Mouse (Mus musculus) forebrain, embryonic 11.5 days (tissue): ENCODE measurements around the gene Ptpn20. TPM values are rescaled to one million over a fixed set of nuclear protein-coding genes. Genes with fewer than 3 reads are reported as not detected.
A peak's percentile ranks its signal among the peaks of the same experiment; 100 is the strongest.

Experiments
- ATAC-seq: fragments of 200-750 bp; cut with Nextera tagmentation; replicated peaks from 2 replicates; pipeline ENCODE4 v1.8.0; 2017; ENCODE audit warnings: moderate TSS enrichment; ENCODE audit not compliant: low FRiP score
- DNase-seq: peaks from one replicate; pipeline ENCODE4 v3.0.0-alpha.2; 2017; ENCODE audit warnings: low spot score
- H3K27ac ChIP-seq: fragments of 300-500 bp; sonication (generic); 2 replicates; pipeline ENCODE4 v1.5.1; 2014; ENCODE audit warnings: low read depth, low read length
- H3K27me3 ChIP-seq: fragments of 300-500 bp; sonication (generic); 2 replicates; pipeline ENCODE4 v1.6.1; 2014; ENCODE audit warnings: mild to moderate bottlenecking, low read length, mixed read lengths; ENCODE audit not compliant: control insufficient read depth, insufficient read depth
- H3K36me3 ChIP-seq: fragments of 300-500 bp; sonication (generic); 2 replicates; pipeline ENCODE4 v1.6.1; 2014; ENCODE audit warnings: mild to moderate bottlenecking, low read length, moderate library complexity, mixed read lengths; ENCODE audit not compliant: control insufficient read depth, insufficient read depth
- H3K4me1 ChIP-seq: fragments of 300-500 bp; sonication (generic); replicated peaks from 2 replicates; pipeline ENCODE4 v1.6.1; 2014; ENCODE audit warnings: low read length, mixed read lengths; ENCODE audit not compliant: control insufficient read depth, insufficient read depth
- H3K4me2 ChIP-seq: fragments of 300-500 bp; sonication (generic); 2 replicates; pipeline ENCODE4 v1.6.1; 2014; ENCODE audit warnings: low read depth, mild to moderate bottlenecking, low read length, moderate library complexity, mixed read lengths; ENCODE audit not compliant: severe bottlenecking
- H3K4me3 ChIP-seq: fragments of 300-500 bp; sonication (generic); 2 replicates; pipeline ENCODE4 v1.5.1; 2014; ENCODE audit warnings: low read depth, low read length
- H3K9ac ChIP-seq: fragments of 300-500 bp; sonication (generic); 2 replicates; pipeline ENCODE4 v1.6.1; 2014; ENCODE audit warnings: low read length
- H3K9me3 ChIP-seq: fragments of 300-500 bp; sonication (generic); 2 replicates; pipeline ENCODE4 v1.6.1; 2016; ENCODE audit warnings: low read length, mixed read lengths; ENCODE audit not compliant: control insufficient read depth
- WGBS: fragments of 180-500 bp; shearing (Covaris S2); extraction: QIAGEN DNeasy Blood & Tissue Kit; methylation state at CpG from one replicate; pipeline ENCODE4 v1.1.7; 2014; 5-methylcytosine and 5-hydroxymethylcytosine counted together
- polyA plus RNA-seq: library from polyadenylated mRNA; unstranded; fragments of >200 nt; fragmentation: Nextera tagmentation; extraction: Ambion mirVana; gene quantifications from 2 replicates; pipeline ENCODE4 v1.2.1, GENCODE M21; 2014

Ptpn20 gene
- polyA plus RNA-seq, 1 experiment from 2014 or later = 0.19 TPM

- ATAC-seq = no peak
- WGBS = 93% methylated on average over 9 of the region's 9 CpGs
Observed at GRCm38 (mm10) chr14:33598376-33599130, 9.5 kb downstream of the Ptpn20 start.

GRCm38 (mm10) chr14:33607431-33607830, 18.4 kb downstream of the Ptpn20 start:
- no peak overlapping the region for H3K27ac ChIP-seq
- H3K27me3 ChIP-seq = no peaks in the 10 kb centered on the region
- DNase-seq (no peak), ATAC-seq (no peak)
- H3K4me1 ChIP-seq = no peaks in the 10 kb centered on the region
- H3K4me3 ChIP-seq = no peak overlapping the region
- H3K9ac ChIP-seq = no peak overlapping the region
- no peaks in the 10 kb centered on the region for H3K9me3 ChIP-seq
- H3K36me3 ChIP-seq = no peaks in the 10 kb centered on the region
- WGBS = 89% methylated on average over 10 of the region's 10 CpGs
- H3K4me2 ChIP-seq = no peak overlapping the region

More at GRCm38 (mm10) chr14:33598376-33599130, 9.5 kb downstream of the Ptpn20 start:
- Histone ChIP-seq H3K27me3 (no peaks in the 10 kb centered on the region), H3K36me3 (no peaks in the 10 kb centered on the region), H3K27ac (no peak overlapping the region), H3K4me3 (no peak overlapping the region), H3K9me3 (no peaks in the 10 kb centered on the region), H3K9ac (no peak overlapping the region), H3K4me2 (no peak overlapping the region), H3K4me1 (no peaks in the 10 kb centered on the region)
- no peak for DNase-seq

GRCm38 (mm10) chr14:33625036-33625435, 36.0 kb downstream of the Ptpn20 start:
- Histone ChIP-seq H3K27ac (no peak overlapping the region), H3K9ac (no peak overlapping the region), H3K9me3 (no peaks in the 10 kb centered on the region), H3K4me1 (no peaks in the 10 kb centered on the region), H3K4me3 (no peak overlapping the region), H3K4me2 (no peak overlapping the region), H3K27me3 (no peaks in the 10 kb centered on the region), H3K36me3 (no peaks in the 10 kb centered on the region)
- no peak for DNase-seq
- no peak for ATAC-seq
- 93% methylated on average over 3 of the region's 3 CpGs for WGBS

GRCm38 (mm10) chr14:33632790-33633372, 43.9 kb downstream of the Ptpn20 start:
- WGBS = 77% methylated on average over 8 of the region's 8 CpGs
- H3K9ac ChIP-seq = no peak overlapping the region
- ATAC-seq = no peak
- no peaks in the 10 kb centered on the region for H3K9me3 ChIP-seq
- no peaks in the 10 kb centered on the region for H3K27me3 ChIP-seq
- DNase-seq = peak; percentile 48
- H3K4me1 ChIP-seq = no peaks in the 10 kb centered on the region
- no peak overlapping the region for H3K4me2 ChIP-seq
- no peak overlapping the region for H3K27ac ChIP-seq
- no peak overlapping the region for H3K4me3 ChIP-seq
- H3K36me3 ChIP-seq = no peaks in the 10 kb centered on the region

GRCm38 (mm10) chr14:33634354-33634753, 45.3 kb downstream of the Ptpn20 start:
- no peak for DNase-seq
- Histone ChIP-seq H3K4me1 (no peaks in the 10 kb centered on the region), H3K27me3 (no peaks in the 10 kb centered on the region), H3K4me2 (no peak overlapping the region), H3K4me3 (no peak overlapping the region), H3K9ac (no peak overlapping the region), H3K9me3 (no peaks in the 10 kb centered on the region), H3K27ac (no peak overlapping the region), H3K36me3 (no peaks in the 10 kb centered on the region)
- 87% methylated on average over 4 of the region's 4 CpGs for WGBS
- ATAC-seq = no peak

- no peaks in the 10 kb centered on the region for H3K36me3 ChIP-seq
- no peak overlapping the region for H3K27ac ChIP-seq
- ATAC-seq = no peak
- no peak overlapping the region for H3K4me3 ChIP-seq
- no peaks in the 10 kb centered on the region for H3K9me3 ChIP-seq
- H3K4me1 ChIP-seq = no peaks in the 10 kb centered on the region
- WGBS = 97% methylated on average over 1 of the region's 1 CpGs
- H3K27me3 ChIP-seq = no peaks in the 10 kb centered on the region
- H3K4me2 ChIP-seq = no peak overlapping the region
- DNase-seq = no peak
- H3K9ac ChIP-seq = no peak overlapping the region
Observed at GRCm38 (mm10) chr14:33634774-33635173, 45.8 kb downstream of the Ptpn20 start.

GRCm38 (mm10) chr14:33639357-33639756, 50.4 kb downstream of the Ptpn20 start:
- 81% methylated on average over 5 of the region's 5 CpGs for WGBS
- Histone ChIP-seq H3K4me2 (no peak overlapping the region), H3K4me3 (no peak overlapping the region)

GRCm38 (mm10) chr14:33650721-33651120, 61.7 kb downstream of the Ptpn20 start:
- no peak for DNase-seq
- no peaks in the 10 kb centered on the region for H3K27me3 ChIP-seq
- no peak overlapping the region for H3K4me3 ChIP-seq
- no peak overlapping the region for H3K9ac ChIP-seq
- H3K36me3 ChIP-seq = no peaks in the 10 kb centered on the region
- no peaks in the 10 kb centered on the region for H3K4me1 ChIP-seq
- 94% methylated on average over 9 of the region's 9 CpGs for WGBS
- no peak overlapping the region for H3K27ac ChIP-seq
- no peak overlapping the region for H3K4me2 ChIP-seq
- no peaks in the 10 kb centered on the region for H3K9me3 ChIP-seq
- no peak for ATAC-seq

More at GRCm38 (mm10) chr14:33639357-33639756, 50.4 kb downstream of the Ptpn20 start:
- Histone ChIP-seq H3K27ac (no peak overlapping the region), H3K36me3 (no peaks in the 10 kb centered on the region), H3K4me1 (no peaks in the 10 kb centered on the region), H3K9ac (no peak overlapping the region), H3K9me3 (no peaks in the 10 kb centered on the region), H3K27me3 (no peaks in the 10 kb centered on the region)
- ATAC-seq (no peak), DNase-seq (no peak)

GRCm38 (mm10) chr14:33657471-33657901, 68.5 kb downstream of the Ptpn20 start:
- ATAC-seq = no peak
- WGBS = 88% methylated on average over 7 of the region's 7 CpGs

More at GRCm38 (mm10) chr14:33657471-33657901, 68.5 kb downstream of the Ptpn20 start:
- no peak overlapping the region for H3K27ac ChIP-seq
- H3K4me1 ChIP-seq = no peaks in the 10 kb centered on the region
- H3K4me2 ChIP-seq = no peak overlapping the region
- no peaks in the 10 kb centered on the region for H3K36me3 ChIP-seq
- H3K9me3 ChIP-seq = no peaks in the 10 kb centered on the region
- DNase-seq = no peak
- no peak overlapping the region for H3K4me3 ChIP-seq
- no peak overlapping the region for H3K9ac ChIP-seq
- no peaks in the 10 kb centered on the region for H3K27me3 ChIP-seq
